Mouse (Mus musculus) C2C12 (cell line): Measurements from ENCODE around the gene Robo1. TPM values are rescaled to one million over a fixed set of nuclear protein-coding genes. Genes with fewer than 3 reads are reported as not detected.

Source experiments
- H3K27me3 ChIP-seq: one replicate; pipeline ENCODE4 v1.6.1; 2011; ENCODE audit not compliant: control insufficient read depth, insufficient read depth, insufficient read length
- H3K36me3 ChIP-seq: one replicate; pipeline ENCODE4 v1.6.1; 2011; ENCODE audit not compliant: control insufficient read depth, insufficient read depth
- H3K4me3 ChIP-seq: one replicate; pipeline ENCODE4 v1.5.1; 2011; ENCODE audit warnings: mild to moderate bottlenecking, control low read depth; ENCODE audit not compliant: poor library complexity, insufficient read depth, severe bottlenecking
- H3K79me2 ChIP-seq: one replicate; pipeline ENCODE4 v1.6.1; 2011; ENCODE audit not compliant: control insufficient read depth, insufficient read depth
- H3K79me3 ChIP-seq: one replicate; pipeline ENCODE4 v1.6.1; 2011; ENCODE audit warnings: low read depth, control low read depth
- H3ac ChIP-seq: one replicate; pipeline ENCODE3; 2011; ENCODE audit warnings: low read depth; ENCODE audit not compliant: control insufficient read depth, insufficient read length
- CEBPB ChIP-seq: IDR thresholded peaks from one replicate; pipeline ENCODE4 v1.6.1; 2011; ENCODE audit warnings: low read depth, mild to moderate bottlenecking, control low read depth, moderate library complexity
- CTCF ChIP-seq: IDR thresholded peaks from one replicate; pipeline ENCODE4 v1.5.1; 2011; ENCODE audit not compliant: control insufficient read depth, insufficient read depth, insufficient read length
- FOSL1 ChIP-seq: IDR thresholded peaks from one replicate; pipeline ENCODE4 v1.8.0; 2011; ENCODE audit warnings: mild to moderate bottlenecking, low read length; ENCODE audit not compliant: poor library complexity, insufficient read depth, severe bottlenecking
- MAX ChIP-seq: IDR thresholded peaks from one replicate; pipeline ENCODE4 v1.6.1; 2011; ENCODE audit warnings: mild to moderate bottlenecking, control low read depth
- MYOD1 ChIP-seq: IDR thresholded peaks from one replicate; pipeline ENCODE4 v1.6.1; 2011; ENCODE audit warnings: low read depth; ENCODE audit not compliant: control insufficient read depth, insufficient read length
- MYOG ChIP-seq: IDR thresholded peaks from one replicate; pipeline ENCODE4 v1.6.1; 2011; ENCODE audit not compliant: control insufficient read depth, insufficient read length; ENCODE audit errors: extremely low read depth
- USF1 ChIP-seq: IDR thresholded peaks from one replicate; pipeline ENCODE4 v1.6.1; 2011; ENCODE audit warnings: low read depth, mild to moderate bottlenecking, control low read depth, moderate library complexity
- polyA plus RNA-seq: library from polyadenylated mRNA; unstranded; fragments of >200 nt; fragmentation: generic; extraction: Trizol; gene quantifications from one replicate; pipeline ENCODE4 v1.2.1, GENCODE M21; 2012; ENCODE audit warnings: missing spikeins

Gene Robo1
- polyA plus RNA-seq, 1 experiment: 6.5 TPM

- Histone ChIP-seq H3K79me3 (no peaks in the 10 kb centered on the region), H3K79me2 (no peaks in the 10 kb centered on the region), H3K36me3 (no peaks in the 10 kb centered on the region), H3K4me3 (no peak overlapping the region), H3K27me3 (no peaks in the 10 kb centered on the region), H3ac (no peak overlapping the region)
- no peak for TF ChIP-seq CTCF
- TF ChIP-seq USF1: no peak
- no peak for TF ChIP-seq MYOG
- no peak for TF ChIP-seq MAX
- no peak for TF ChIP-seq FOSL1
- no peak for TF ChIP-seq MYOD1
- no peak for TF ChIP-seq CEBPB
These were observed 763.9 kb downstream of the Robo1 start for GRCm38 (mm10) chr16:73072047-73072446.

- TF ChIP-seq CTCF (no peak), FOSL1 (no peak), MYOG (no peak), MAX (no peak), CEBPB (no peak), USF1 (no peak), MYOD1 (no peak)
- Histone ChIP-seq H3K27me3 (no peaks in the 10 kb centered on the region), H3ac (no peak overlapping the region), H3K79me2 (no peaks in the 10 kb centered on the region), H3K79me3 (no peaks in the 10 kb centered on the region), H3K4me3 (no peak overlapping the region), H3K36me3 (no peaks in the 10 kb centered on the region)
These were observed 764.8 kb downstream of the Robo1 start for GRCm38 (mm10) chr16:73072883-73073282.

GRCm38 (mm10) chr16:73082420-73082819 is 774.3 kb downstream of the Robo1 start:
- Histone ChIP-seq H3K79me3 (no peaks in the 10 kb centered on the region), H3K4me3 (no peak overlapping the region), H3K36me3 (no peaks in the 10 kb centered on the region), H3K79me2 (no peaks in the 10 kb centered on the region), H3ac (no peak overlapping the region), H3K27me3 (no peaks in the 10 kb centered on the region)
- TF ChIP-seq USF1: no peak
- TF ChIP-seq CTCF: no peak
- no peak for TF ChIP-seq MYOG
- TF ChIP-seq FOSL1: no peak
- TF ChIP-seq MAX: no peak
- TF ChIP-seq MYOD1: no peak
- no peak for TF ChIP-seq CEBPB

- no peak overlapping the region for H3ac ChIP-seq
- TF ChIP-seq USF1 (no peak), MYOD1 (no peak), MYOG (no peak), MAX (no peak), CTCF (no peak), CEBPB (no peak), FOSL1 (no peak)
- no peak overlapping the region for H3K4me3 ChIP-seq
- H3K27me3 ChIP-seq: no peaks in the 10 kb centered on the region
- H3K79me3 ChIP-seq: no peaks in the 10 kb centered on the region
- H3K36me3 ChIP-seq: no peaks in the 10 kb centered on the region
- H3K79me2 ChIP-seq: no peaks in the 10 kb centered on the region
These were observed 775.0 kb downstream of the Robo1 start for GRCm38 (mm10) chr16:73083077-73083476.
